Mouse (Mus musculus) spleen, postnatal 14 days (tissue): ENCODE data around the gene Gm11032.
"Not testable (repeated sequence)": the region's sequence is repeated elsewhere in the genome, so short reads cannot be mapped to it uniquely, and the experiment has no call there.

ENCODE experiments used
- DNase-seq, 2 experiments: peaks; one replicate each; pipeline ENCODE4 v3.0.0; 2021 to 2022; ENCODE audit warnings: low spot score in 2 of 2

Gm11032 gene

GRCm38 (mm10) chr11:4620017-4620485 is at the start of gene Gm11032:
Gene Gm11032, plus strand, starts transcription at chr11:4620067.
- DNase-seq: no peak

GRCm38 (mm10) chr11:4571491-4571901 is 48.4 kb upstream of the Gm11032 start:
- no peak for DNase-seq

GRCm38 (mm10) chr11:4576090-4576732 is 43.7 kb upstream of the Gm11032 start:
- DNase-seq: not testable (repeated sequence)

- no peak for DNase-seq
Observed at GRCm38 (mm10) chr11:4577079-4577478, 42.8 kb upstream of the Gm11032 start.

GRCm38 (mm10) chr11:4578682-4579081 is 41.2 kb upstream of the Gm11032 start:
- DNase-seq: peak in 1 of 2 experiments; percentile 44

GRCm38 (mm10) chr11:4591811-4592210 is 28.1 kb upstream of the Gm11032 start:
- DNase-seq: no peak

- no peak for DNase-seq
Observed at GRCm38 (mm10) chr11:4593491-4593848, 26.4 kb upstream of the Gm11032 start.

GRCm38 (mm10) chr11:4593849-4594607 is 25.8 kb upstream of the Gm11032 start:
- peak; percentile 27 to 37 for DNase-seq

GRCm38 (mm10) chr11:4594608-4595500 is 25.0 kb upstream of the Gm11032 start, which contains the start of gene Mtmr3:
Gene Mtmr3, minus strand, starts transcription at chr11:4594863.
- peak; percentile 98 for DNase-seq

GRCm38 (mm10) chr11:4598411-4598810 is 21.5 kb upstream of the Gm11032 start:
- no peak for DNase-seq

- DNase-seq: no peak
Observed at GRCm38 (mm10) chr11:4599916-4600315, 20.0 kb upstream of the Gm11032 start.

GRCm38 (mm10) chr11:4601890-4602289 is 18.0 kb upstream of the Gm11032 start:
- DNase-seq: no peak

GRCm38 (mm10) chr11:4602691-4603441 is 17.0 kb upstream of the Gm11032 start:
- DNase-seq: no peak

GRCm38 (mm10) chr11:4604441-4604840 is 15.4 kb upstream of the Gm11032 start:
- no peak for DNase-seq

GRCm38 (mm10) chr11:4605414-4605813 is 14.5 kb upstream of the Gm11032 start:
- peak; percentile 18 to 47 for DNase-seq

- no peak for DNase-seq
Observed at GRCm38 (mm10) chr11:4606541-4606940, 13.3 kb upstream of the Gm11032 start.

- DNase-seq: no peak
Observed at GRCm38 (mm10) chr11:4611904-4612303, 8.0 kb upstream of the Gm11032 start.

GRCm38 (mm10) chr11:4620501-4621108 is 738 bp downstream of the Gm11032 start:
- no peak for DNase-seq

- no peak for DNase-seq
Observed at GRCm38 (mm10) chr11:4621866-4622265, 2.0 kb downstream of the Gm11032 start.

GRCm38 (mm10) chr11:4622442-4622986 is 2.6 kb downstream of the Gm11032 start:
- no peak for DNase-seq

- no peak for DNase-seq
Observed at GRCm38 (mm10) chr11:4622997-4623396, 3.1 kb downstream of the Gm11032 start.
